Mouse (Mus musculus) megakaryocyte-erythroid progenitor cell, adult 5-6 weeks (primary cell): ENCODE results near the gene Clcc1. TPM values are rescaled to one million over a fixed set of nuclear protein-coding genes. Genes with fewer than 3 reads are reported as not detected.

Source experiments
- ATAC-seq: replicated peaks from 2 replicates; pipeline ENCODE4 v1.8.0; 2016; ENCODE audit warnings: mild to moderate bottlenecking, inconsistent platforms; ENCODE audit not compliant: severe bottlenecking, poor library complexity, low FRiP score, low TSS enrichment
- total RNA-seq, 2 experiments: library from RNA; stranded (forward) in 1 of 2; stranded (reverse) in 1 of 2; fragments of 200-1000, 215-1000 nt in 1 of 2; fragments of >200 nt in 1 of 2; fragmentation: Nextera tagmentation in 1 of 2; gene quantifications; 2 replicates each; pipeline ENCODE4 v1.2.3; 2014 to 2017

Clcc1 gene
- total RNA-seq, 2 experiments from 2014 or later = 34.0 to 82.8 TPM

GRCm38 (mm10) chr3:108698662-108699061 lies 44.9 kb downstream of the Clcc1 start:
- no peak for ATAC-seq

- ATAC-seq = no peak
Measured at GRCm38 (mm10) chr3:108699786-108700185, 46.1 kb downstream of the Clcc1 start.

- ATAC-seq = no peak
Measured at GRCm38 (mm10) chr3:108701256-108701655, 47.5 kb downstream of the Clcc1 start.

- no peak for ATAC-seq
Measured at GRCm38 (mm10) chr3:108702789-108703188, 49.1 kb downstream of the Clcc1 start.

GRCm38 (mm10) chr3:108711296-108711695 lies 57.6 kb downstream of the Clcc1 start:
- ATAC-seq = no peak

GRCm38 (mm10) chr3:108713065-108713675 lies 59.5 kb downstream of the Clcc1 start:
- no peak for ATAC-seq

GRCm38 (mm10) chr3:108714837-108715236 lies 61.1 kb downstream of the Clcc1 start:
- ATAC-seq = no peak

- 0 out of 2 replicates have a peak, but pooled peaks have one; percentile 41 for ATAC-seq
Measured at GRCm38 (mm10) chr3:108717896-108718502, 64.3 kb downstream of the Clcc1 start.

- ATAC-seq = no peak
Measured at GRCm38 (mm10) chr3:108719357-108719756, 65.6 kb downstream of the Clcc1 start.

GRCm38 (mm10) chr3:108719761-108720160 lies 66.0 kb downstream of the Clcc1 start:
- no peak for ATAC-seq

- ATAC-seq = no peak
Measured at GRCm38 (mm10) chr3:108721076-108721991, 67.6 kb downstream of the Clcc1 start.

GRCm38 (mm10) chr3:108722036-108722872 lies 68.5 kb downstream of the Clcc1 start, which contains the start of gene Gpsm2:
Gene Gpsm2, minus strand, starts transcription at chr3:108722309.
- ATAC-seq = peak; percentile 96

GRCm38 (mm10) chr3:108726413-108726812 lies 72.7 kb downstream of the Clcc1 start:
- ATAC-seq = no peak

- ATAC-seq = no peak
Measured at GRCm38 (mm10) chr3:108727344-108727743, 73.6 kb downstream of the Clcc1 start.

GRCm38 (mm10) chr3:108727776-108728175 lies 74.1 kb downstream of the Clcc1 start:
- no peak for ATAC-seq

Other genes starting within 250 kb of the Clcc1 start
- gene Celsr2, start 238.4 kb upstream of the Clcc1 start, total RNA-seq (2014; fragmentation: Nextera tagmentation) = 1.8 and 6.5 TPM in 2 replicates
- gene Celsr2, start 238.4 kb upstream of the Clcc1 start, total RNA-seq (2017) = 0.42 and 2.3 TPM in 2 replicates
- gene Sars, start 208.7 kb upstream of the Clcc1 start, total RNA-seq (2014; fragmentation: Nextera tagmentation) = 58.8 and 69.7 TPM in 2 replicates
- 456 and 521 TPM in 2 replicates for gene Sars, start 208.7 kb upstream of the Clcc1 start, total RNA-seq (2017)
- not detected in 2 replicates for gene 1700013F07Rik, start 119.8 kb upstream of the Clcc1 start, total RNA-seq (2014; fragmentation: Nextera tagmentation)
- gene 1700013F07Rik, start 119.8 kb upstream of the Clcc1 start, total RNA-seq (2017) = not detected in 2 replicates
- gene 5330417C22Rik, start 117.4 kb upstream of the Clcc1 start, total RNA-seq (2014; fragmentation: Nextera tagmentation) = 0.49 TPM in 1 of 2 replicates, not detected in the other
- gene 5330417C22Rik, start 117.4 kb upstream of the Clcc1 start, total RNA-seq (2017) = 5.0 TPM in 1 of 2 replicates, not detected in the other
- 8.1 and 15.6 TPM in 2 replicates for gene Tmem167b, start 91.4 kb upstream of the Clcc1 start, total RNA-seq (2014; fragmentation: Nextera tagmentation)
- 29.1 and 36.7 TPM in 2 replicates for gene Tmem167b, start 91.4 kb upstream of the Clcc1 start, total RNA-seq (2017)
- 8.2 and 16.8 TPM in 2 replicates for gene Taf13, start 82.2 kb upstream of the Clcc1 start, total RNA-seq (2014; fragmentation: Nextera tagmentation)
- gene Taf13, start 82.2 kb upstream of the Clcc1 start, total RNA-seq (2017) = 9.3 and 16.8 TPM in 2 replicates
- 3.9 and 7.8 TPM in 2 replicates for gene Wdr47, start 62.6 kb upstream of the Clcc1 start, total RNA-seq (2014; fragmentation: Nextera tagmentation)
- 5.4 and 19.6 TPM in 2 replicates for gene Wdr47, start 62.6 kb upstream of the Clcc1 start, total RNA-seq (2017)
- 35.5 and 68.2 TPM in 2 replicates for gene Gpsm2, start 68.4 kb downstream of the Clcc1 start, total RNA-seq (2014; fragmentation: Nextera tagmentation)
- gene Gpsm2, start 68.4 kb downstream of the Clcc1 start, total RNA-seq (2017) = 31.2 and 56.2 TPM in 2 replicates
- 1.3 and 2.0 TPM in 2 replicates for gene Aknad1, start 85.7 kb downstream of the Clcc1 start, total RNA-seq (2014; fragmentation: Nextera tagmentation)
- 1.0 TPM in 1 of 2 replicates, not detected in the other for gene Aknad1, start 85.7 kb downstream of the Clcc1 start, total RNA-seq (2017)
- gene Stxbp3, start 186.6 kb downstream of the Clcc1 start, total RNA-seq (2014; fragmentation: Nextera tagmentation) = 46.7 and 47.5 TPM in 2 replicates
- 56.6 and 61.3 TPM in 2 replicates for gene Stxbp3, start 186.6 kb downstream of the Clcc1 start, total RNA-seq (2017)
- not detected in 2 replicates for gene Fndc7, start 236.1 kb downstream of the Clcc1 start, total RNA-seq (2014; fragmentation: Nextera tagmentation)
- not detected in 2 replicates for gene Fndc7, start 236.1 kb downstream of the Clcc1 start, total RNA-seq (2017)